Mouse (Mus musculus) cerebellum, adult 2 months (tissue): ENCODE data around the gene Ccdc187. TPM values are rescaled to one million over a fixed set of nuclear protein-coding genes. Genes with fewer than 3 reads are reported as not detected.

Experiments used
- DNase-seq, 2 experiments: peaks; one replicate each; pipeline ENCODE4 v3.0.0; 2021
- H3K27ac ChIP-seq: fragments of 200-500 bp; 2 replicates; pipeline ENCODE4 v1.5.1; 2012; ENCODE audit warnings: low read length, control low read depth, inconsistent platforms; ENCODE audit not compliant: insufficient read depth
- H3K27me3 ChIP-seq: fragments of 200-500 bp; 2 replicates; pipeline ENCODE4 v1.6.1; 2012; ENCODE audit warnings: inconsistent platforms, mild to moderate bottlenecking, low read length, moderate library complexity; ENCODE audit not compliant: control insufficient read depth, insufficient read depth
- H3K4me1 ChIP-seq: fragments of 200-500 bp; 2 replicates; pipeline ENCODE4 v1.6.1; 2011; ENCODE audit warnings: low read length; ENCODE audit not compliant: control insufficient read depth, insufficient read depth
- H3K4me3 ChIP-seq: fragments of 200-500 bp; replicated peaks from 2 replicates; pipeline ENCODE3; 2011; ENCODE audit warnings: mild to moderate bottlenecking, low read depth, low read length, control low read depth; ENCODE audit not compliant: insufficient read depth
- CTCF ChIP-seq: fragments of 200-500 bp; IDR thresholded peaks from 2 replicates; pipeline ENCODE4 v1.5.1; 2011; ENCODE audit warnings: low read depth, mild to moderate bottlenecking, control low read depth, low read length, moderate library complexity, borderline replicate concordance; ENCODE audit not compliant: insufficient read depth
- POLR2A ChIP-seq: fragments of 200-500 bp; IDR thresholded peaks from 2 replicates; pipeline ENCODE4 v1.6.1; 2011; ENCODE audit warnings: low read length, control low read depth, borderline replicate concordance; ENCODE audit not compliant: insufficient read depth
- WGBS: fragments of 180-500 bp; shearing (Covaris S2); methylation state at CpG from one replicate; pipeline ENCODE4 v1.1.7; 2018; 5-methylcytosine and 5-hydroxymethylcytosine counted together
- polyA plus RNA-seq: library from polyadenylated mRNA; depleted of rRNA; stranded (reverse); fragments of >200 nt; gene quantifications from 2 replicates; pipeline ENCODE4 v1.2.3, GENCODE M21; 2012

Ccdc187 gene
- polyA plus RNA-seq, 1 experiment = 3.0 TPM

DNA sequence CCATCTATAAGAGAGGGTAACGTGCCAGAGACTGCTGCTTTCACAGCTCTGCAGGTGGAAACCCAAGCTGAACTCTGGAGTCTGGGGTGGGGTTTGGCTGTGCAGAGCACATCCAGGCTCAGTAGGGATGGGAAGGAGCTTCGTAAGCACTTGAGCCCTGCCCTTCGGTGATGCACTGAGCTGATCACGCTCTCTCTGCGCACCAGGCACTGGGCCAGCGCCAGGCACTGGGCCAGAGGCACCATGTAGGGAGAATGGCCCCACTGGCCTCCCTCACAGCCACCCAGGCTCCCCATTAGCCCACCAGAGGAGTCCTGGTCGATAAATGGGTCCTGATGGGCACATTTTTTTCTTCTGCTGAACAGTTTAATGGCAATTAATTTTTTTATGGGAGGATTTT lies 8.6 kb downstream of the Ccdc187 start:
- peak; percentile 50 to 53 for DNase-seq
- WGBS = 17% methylated on average over 7 of the region's 7 CpGs
- H3K27ac ChIP-seq = no peak overlapping the region
- H3K4me3 ChIP-seq = no peak overlapping the region
- no peak for TF ChIP-seq CTCF
- no peak for TF ChIP-seq POLR2A
- no peaks in the 10 kb centered on the region for H3K27me3 ChIP-seq
- H3K4me1 ChIP-seq = peaks cover 5% of the 10 kb centered on the region

GRCm38 (mm10) chr2:26280594-26280993 lies 13.8 kb downstream of the Ccdc187 start:
- Histone ChIP-seq H3K27me3 (no peaks in the 10 kb centered on the region), H3K4me1 (peaks cover 5% of the 10 kb centered on the region), H3K4me3 (no peak overlapping the region), H3K27ac (no peak overlapping the region)
- 61% methylated on average over 11 of the region's 11 CpGs for WGBS
- no peak for DNase-seq
- TF ChIP-seq CTCF (no peak), POLR2A (no peak)

- Histone ChIP-seq H3K4me1 (peaks cover 4% of the 10 kb centered on the region), H3K27me3 (no peaks in the 10 kb centered on the region), H3K27ac (no peak overlapping the region), H3K4me3 (no peak overlapping the region)
- DNase-seq = no peak
- TF ChIP-seq POLR2A (no peak), CTCF (no peak)
- WGBS = 72% methylated on average over 3 of the region's 3 CpGs
Measured at GRCm38 (mm10) chr2:26279712-26280111, 14.6 kb downstream of the Ccdc187 start.

DNA sequence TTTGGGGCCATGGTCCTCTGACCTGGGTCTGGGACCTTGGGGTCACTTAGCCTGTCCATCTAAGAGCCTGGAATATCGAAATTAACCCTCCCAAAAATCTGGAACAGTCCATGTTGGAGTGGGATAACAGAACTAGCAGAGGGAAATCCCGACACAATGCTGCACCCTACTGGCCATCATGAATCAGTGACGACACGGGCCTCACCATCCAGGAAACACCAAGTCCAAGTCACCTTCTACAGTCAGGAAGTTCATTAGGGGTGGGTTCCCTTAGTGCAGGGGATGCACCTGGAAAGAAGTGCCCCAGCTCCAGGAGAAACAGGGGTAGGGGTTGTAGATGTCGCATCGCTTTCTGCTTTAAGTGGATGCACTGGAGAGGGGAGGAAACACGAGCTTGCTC lies 20.7 kb downstream of the Ccdc187 start:
- WGBS = 25% methylated on average over 7 of the region's 7 CpGs
- Histone ChIP-seq H3K27ac (no peak overlapping the region), H3K27me3 (no peaks in the 10 kb centered on the region), H3K4me3 (no peak overlapping the region), H3K4me1 (peaks cover 14% of the 10 kb centered on the region)
- peak; percentile 95 for TF ChIP-seq CTCF
- TF ChIP-seq POLR2A = no peak
- DNase-seq = peak; percentile 66 to 69

- no peak overlapping the region for H3K4me3 ChIP-seq
- TF ChIP-seq POLR2A = no peak
- no peak for TF ChIP-seq CTCF
- H3K27me3 ChIP-seq = no peaks in the 10 kb centered on the region
- peaks cover 14% of the 10 kb centered on the region for H3K4me1 ChIP-seq
- no peak overlapping the region for H3K27ac ChIP-seq
- DNase-seq = no peak
- 59% methylated on average over 3 of the region's 3 CpGs for WGBS
Measured at GRCm38 (mm10) chr2:26268216-26268615, 26.1 kb downstream of the Ccdc187 start.

DNA sequence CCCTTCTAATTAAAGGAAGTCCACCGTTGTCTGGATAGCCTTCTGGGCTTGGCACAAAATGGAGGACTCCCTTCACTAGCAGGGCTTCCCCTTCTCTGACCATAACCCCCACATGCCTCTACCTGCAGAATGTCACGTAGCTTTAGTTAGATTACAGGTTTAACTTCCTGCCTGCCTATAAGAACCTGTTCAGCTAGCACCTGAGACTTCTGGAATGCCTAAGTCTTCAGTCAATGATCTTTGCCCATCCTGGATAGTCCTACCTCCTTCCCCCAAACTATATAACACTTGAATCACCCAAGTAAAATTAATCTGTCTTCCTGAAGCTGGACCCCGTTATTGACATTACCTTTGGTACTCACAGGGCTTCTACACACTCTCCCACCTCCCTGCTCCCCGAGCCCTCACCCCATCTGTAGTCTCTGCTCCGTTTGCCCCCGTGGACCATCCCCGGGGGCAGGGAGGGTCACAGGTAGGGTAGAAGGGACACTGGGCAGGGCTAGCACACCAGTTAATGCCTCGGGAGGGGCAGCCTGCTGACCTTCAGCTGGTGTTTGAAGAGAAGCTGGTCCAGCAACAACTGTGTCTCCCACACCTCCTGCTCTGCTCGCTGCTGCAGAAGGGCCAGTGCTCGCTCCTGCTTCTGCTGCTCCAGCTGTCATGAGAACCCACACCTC lies 28.2 kb downstream of the Ccdc187 start:
- H3K27me3 ChIP-seq = no peaks in the 10 kb centered on the region
- WGBS = 84% methylated on average over 10 of the region's 10 CpGs
- no peaks in the 10 kb centered on the region for H3K4me1 ChIP-seq
- DNase-seq = no peak
- no peak overlapping the region for H3K4me3 ChIP-seq
- H3K27ac ChIP-seq = no peak overlapping the region
- no peak for TF ChIP-seq CTCF
- TF ChIP-seq POLR2A = no peak

GRCm38 (mm10) chr2:26265095-26265494 lies 29.3 kb downstream of the Ccdc187 start:
- TF ChIP-seq POLR2A = no peak
- TF ChIP-seq CTCF = no peak
- no peaks in the 10 kb centered on the region for H3K27me3 ChIP-seq
- 58% methylated on average over 2 of the region's 2 CpGs for WGBS
- DNase-seq = no peak
- H3K27ac ChIP-seq = no peak overlapping the region
- no peaks in the 10 kb centered on the region for H3K4me1 ChIP-seq
- no peak overlapping the region for H3K4me3 ChIP-seq

DNA sequence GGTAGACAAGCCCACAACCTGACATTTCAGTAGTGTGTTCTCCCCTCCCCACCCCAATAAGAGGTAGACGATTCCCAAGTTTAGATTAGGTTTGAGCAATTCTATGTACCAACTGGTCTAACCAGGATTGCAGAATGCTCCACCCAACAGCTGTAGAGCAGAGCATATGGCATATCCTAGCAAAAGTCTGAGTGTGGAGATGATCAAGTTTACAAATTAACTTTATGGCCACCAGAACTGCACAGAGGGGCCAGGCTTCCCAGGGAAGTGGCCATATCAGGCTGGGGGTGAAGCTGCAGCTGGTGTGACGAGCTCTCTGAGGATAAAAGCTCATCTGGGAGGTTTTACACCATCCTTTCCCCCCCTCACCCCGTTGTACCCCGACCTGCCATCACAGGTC lies 29.7 kb downstream of the Ccdc187 start:
- TF ChIP-seq CTCF (no peak), POLR2A (no peak)
- H3K4me3 ChIP-seq = no peak overlapping the region
- WGBS = 73% methylated on average over 4 of the region's 4 CpGs
- DNase-seq = no peak
- H3K27ac ChIP-seq = no peak overlapping the region
- no peaks in the 10 kb centered on the region for H3K4me1 ChIP-seq
- no peaks in the 10 kb centered on the region for H3K27me3 ChIP-seq
